Mouse (Mus musculus): ENCODE measurements around the gene Faap20.

DNA sequence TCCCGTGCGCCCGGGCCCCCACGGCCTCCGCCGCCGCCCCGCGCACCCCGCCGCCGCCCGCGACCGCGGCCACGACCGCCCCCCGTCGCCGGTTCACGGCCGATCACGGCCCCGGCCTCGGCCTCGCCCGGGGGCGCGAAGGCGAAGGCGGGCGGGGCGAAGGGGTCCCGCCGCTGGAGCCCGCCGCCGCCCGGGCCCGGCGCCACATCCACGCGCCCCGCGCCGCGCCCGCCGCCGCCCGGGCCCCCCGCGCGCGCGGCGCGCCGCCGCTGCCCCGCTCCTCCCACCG, 27.1 kb upstream of the Faap20 start, which contains the start of gene Ski:
- TF ChIP-seq CTCF (IDR thresholded peaks at IDR 0.05; ENCODE audit: borderline replicate concordance, extremely low read depth, insufficient read depth, insufficient read length): no peak
- no peak for TF ChIP-seq POLR2A (IDR thresholded peaks at IDR 0.05; ENCODE audit: borderline replicate concordance, extremely low read depth, insufficient read depth, insufficient read length, poor library complexity, severe bottlenecking)

All from brain, embryonic 14.5 days (tissue).